Mouse (Mus musculus) kidney, embryonic 15.5 days (tissue): ENCODE data around the gene Dab2ip. TPM values are rescaled to one million over a fixed set of nuclear protein-coding genes. Genes with fewer than 3 reads are reported as not detected.

Experiments
- ATAC-seq: fragments of 200-750 bp; cut with Nextera tagmentation; replicated peaks from 2 replicates; pipeline ENCODE4 v1.8.0; 2017; ENCODE audit warnings: moderate TSS enrichment; ENCODE audit not compliant: low FRiP score
- H3K27ac ChIP-seq: fragments of 300-500 bp; sonication (generic); 2 replicates; pipeline ENCODE4 v1.5.1; 2015; ENCODE audit warnings: mild to moderate bottlenecking, inconsistent platforms
- H3K27me3 ChIP-seq: fragments of 300-500 bp; sonication (generic); 2 replicates; pipeline ENCODE4 v1.6.1; 2015; ENCODE audit warnings: inconsistent platforms
- H3K36me3 ChIP-seq: fragments of 300-500 bp; sonication (generic); 2 replicates; pipeline ENCODE4 v1.6.1; 2015; ENCODE audit warnings: inconsistent platforms
- H3K4me1 ChIP-seq: fragments of 300-500 bp; sonication (generic); 2 replicates; pipeline ENCODE4 v1.6.1; 2015; ENCODE audit warnings: inconsistent platforms
- H3K4me2 ChIP-seq: fragments of 300-500 bp; sonication (generic); 2 replicates; pipeline ENCODE4 v1.6.1; 2015; ENCODE audit warnings: moderate library complexity, mild to moderate bottlenecking, inconsistent platforms
- H3K4me3 ChIP-seq: fragments of 300-500 bp; sonication (generic); replicated peaks from 2 replicates; pipeline ENCODE4 v1.5.1; 2015; ENCODE audit warnings: mild to moderate bottlenecking, inconsistent platforms
- H3K9ac ChIP-seq: fragments of 300-500 bp; sonication (generic); 2 replicates; pipeline ENCODE4 v1.6.1; 2015; ENCODE audit warnings: mild to moderate bottlenecking, inconsistent platforms
- H3K9me3 ChIP-seq: fragments of 300-500 bp; sonication (generic); replicated peaks from 2 replicates; pipeline ENCODE4 v1.6.1; 2016; ENCODE audit warnings: inconsistent platforms
- WGBS: fragments of 180-500 bp; shearing (Covaris S2); methylation state at CpG from one replicate; pipeline ENCODE4 v1.1.7; 2015; ENCODE audit warnings: mixed read lengths; 5-methylcytosine and 5-hydroxymethylcytosine counted together
- polyA plus RNA-seq: library from polyadenylated mRNA; unstranded; fragments of >200 nt; fragmentation: Nextera tagmentation; extraction: Ambion mirVana; gene quantifications from 2 replicates; pipeline ENCODE4 v1.2.1, GENCODE M21; 2015

Dab2ip gene
- polyA plus RNA-seq, 1 experiment from 2014 or later = 37.5 TPM

DNA sequence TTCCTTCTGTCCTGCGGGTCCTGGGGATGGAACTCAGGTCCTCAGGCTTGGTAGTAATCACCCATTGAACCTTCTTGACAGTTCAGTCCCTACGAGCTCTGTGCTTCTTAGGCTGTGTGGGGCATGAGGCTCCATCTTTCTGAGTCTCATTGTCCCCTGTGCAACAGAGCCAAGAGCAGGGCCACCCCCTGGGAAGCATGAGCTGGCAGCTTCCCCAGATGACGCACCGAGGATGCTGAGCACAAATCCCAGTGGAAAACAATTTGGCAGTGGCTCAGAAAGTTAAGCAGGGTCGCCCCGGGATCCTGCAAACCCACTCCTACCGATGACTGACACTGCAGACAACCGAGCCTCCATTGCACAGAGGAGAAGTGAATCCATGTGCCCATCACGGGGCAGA lies 24.4 kb upstream of the Dab2ip start:
- H3K36me3 ChIP-seq = no peaks in the 10 kb centered on the region
- no peak overlapping the region for H3K27ac ChIP-seq
- no peaks in the 10 kb centered on the region for H3K27me3 ChIP-seq
- H3K4me2 ChIP-seq = no peak overlapping the region
- H3K9ac ChIP-seq = no peak overlapping the region
- 0 out of 2 replicates have a peak, but pooled peaks cover 7% of the 10 kb centered on the region for H3K4me1 ChIP-seq
- H3K4me3 ChIP-seq = no peak overlapping the region
- 78% methylated on average over 9 of the region's 9 CpGs for WGBS
- no peak for ATAC-seq
- no peaks in the 10 kb centered on the region for H3K9me3 ChIP-seq

DNA sequence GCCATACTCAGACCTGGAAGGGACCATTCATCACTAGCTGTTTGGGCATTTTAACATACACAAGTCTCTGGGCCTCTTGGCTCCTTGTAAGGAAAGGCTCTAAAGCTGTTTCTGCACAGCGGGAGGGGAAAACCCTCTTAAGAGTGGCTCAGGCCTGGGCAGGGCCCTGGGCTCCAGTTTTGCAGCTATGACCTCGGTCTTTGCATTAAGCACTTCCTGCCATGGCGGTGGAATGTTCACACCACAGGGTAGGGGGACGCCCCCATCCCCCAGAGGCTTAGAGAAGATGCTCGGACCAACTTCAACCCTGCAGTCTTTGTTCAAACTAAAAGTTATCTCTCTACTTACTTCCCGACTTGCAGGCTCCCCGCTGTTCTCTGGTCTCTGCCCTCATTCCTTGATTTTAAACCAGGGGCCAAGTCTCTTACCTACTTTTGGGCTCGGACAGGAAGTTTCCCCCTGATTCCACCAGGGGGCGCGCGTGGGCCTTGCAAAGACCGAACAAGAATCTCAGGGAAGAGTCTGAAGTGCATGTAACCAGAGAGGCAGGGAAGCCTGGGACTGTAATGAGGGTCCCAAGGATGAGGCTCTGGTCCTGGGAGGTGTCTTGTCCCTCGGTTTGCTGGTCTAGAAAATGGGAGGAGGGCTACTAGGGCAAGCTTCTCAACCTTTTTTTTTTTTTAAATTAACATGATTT lies 18.6 kb upstream of the Dab2ip start:
- no peaks in the 10 kb centered on the region for H3K27me3 ChIP-seq
- no peaks in the 10 kb centered on the region for H3K36me3 ChIP-seq
- no peaks in the 10 kb centered on the region for H3K9me3 ChIP-seq
- 7% methylated on average over 13 of the region's 13 CpGs for WGBS
- H3K27ac ChIP-seq = 0 out of 2 replicates have a peak overlapping the region, but pooled peaks have one; percentile 24
- peaks cover 9% of the 10 kb centered on the region for H3K4me1 ChIP-seq
- H3K9ac ChIP-seq = no peak overlapping the region
- H3K4me2 ChIP-seq = no peak overlapping the region
- ATAC-seq = no peak; the same call in 1 of the 2 replicates
- no peak overlapping the region for H3K4me3 ChIP-seq

DNA sequence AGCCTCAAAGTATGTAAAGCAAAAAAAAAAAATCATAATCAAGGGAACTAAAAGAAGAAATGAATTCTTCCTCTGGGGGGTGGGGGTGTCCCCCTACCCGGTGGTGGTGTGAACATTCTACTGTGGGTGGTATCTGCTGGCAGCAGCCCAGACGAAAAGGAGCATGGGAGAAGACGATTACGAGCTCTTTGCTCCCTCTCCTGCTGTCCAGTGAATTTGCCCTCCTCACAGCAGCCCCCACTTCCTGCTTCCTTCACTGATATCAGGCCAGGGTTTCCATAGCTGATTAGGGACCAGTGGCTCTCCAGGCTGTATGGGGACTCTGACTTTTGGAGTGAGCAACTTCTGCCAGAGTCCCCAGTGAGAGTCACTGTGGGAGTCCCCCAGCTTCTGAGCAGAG lies 17.3 kb upstream of the Dab2ip start:
- 42% methylated on average over 4 of the region's 4 CpGs for WGBS
- no peak for ATAC-seq

DNA sequence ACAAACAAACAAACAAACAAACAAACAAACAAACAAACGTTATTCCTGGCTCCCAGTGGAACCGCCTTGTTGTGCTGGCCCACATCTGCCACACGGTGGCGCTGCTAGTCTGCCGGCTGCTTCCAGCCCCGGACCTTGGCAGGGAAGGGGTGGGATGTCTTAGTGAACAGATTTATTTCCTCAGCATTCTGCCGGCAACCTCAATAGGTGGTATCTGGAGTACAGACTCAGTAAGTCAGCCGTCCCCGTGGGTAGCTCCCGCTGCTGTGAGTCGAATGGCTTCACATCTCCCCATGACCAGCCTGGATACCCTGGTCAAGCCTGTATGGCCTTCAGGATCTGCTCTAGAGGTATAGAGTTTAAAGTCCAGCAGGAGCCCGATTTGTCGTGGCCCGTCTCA lies 13.3 kb upstream of the Dab2ip start:
- no peaks in the 10 kb centered on the region for H3K9me3 ChIP-seq
- H3K4me1 ChIP-seq = peaks cover 11% of the 10 kb centered on the region
- WGBS = 7% methylated on average over 14 of the region's 14 CpGs
- H3K4me3 ChIP-seq = peak overlapping the region; percentile 13
- no peaks in the 10 kb centered on the region for H3K36me3 ChIP-seq
- H3K27me3 ChIP-seq = peaks cover 3% of the 10 kb centered on the region; the same call in 1 of the 2 replicates
- peak overlapping the region; percentile 55 for H3K4me2 ChIP-seq
- ATAC-seq = peak; percentile 69
- H3K9ac ChIP-seq = no peak overlapping the region
- H3K27ac ChIP-seq = no peak overlapping the region

More for the DNA sequence above, 17.3 kb upstream of the Dab2ip start:
- H3K36me3 ChIP-seq = no peaks in the 10 kb centered on the region
- H3K27me3 ChIP-seq = no peaks in the 10 kb centered on the region
- no peak overlapping the region for H3K27ac ChIP-seq
- H3K4me1 ChIP-seq = peaks cover 16% of the 10 kb centered on the region
- no peak overlapping the region for H3K4me3 ChIP-seq
- H3K4me2 ChIP-seq = no peak overlapping the region
- no peaks in the 10 kb centered on the region for H3K9me3 ChIP-seq
- no peak overlapping the region for H3K9ac ChIP-seq

DNA sequence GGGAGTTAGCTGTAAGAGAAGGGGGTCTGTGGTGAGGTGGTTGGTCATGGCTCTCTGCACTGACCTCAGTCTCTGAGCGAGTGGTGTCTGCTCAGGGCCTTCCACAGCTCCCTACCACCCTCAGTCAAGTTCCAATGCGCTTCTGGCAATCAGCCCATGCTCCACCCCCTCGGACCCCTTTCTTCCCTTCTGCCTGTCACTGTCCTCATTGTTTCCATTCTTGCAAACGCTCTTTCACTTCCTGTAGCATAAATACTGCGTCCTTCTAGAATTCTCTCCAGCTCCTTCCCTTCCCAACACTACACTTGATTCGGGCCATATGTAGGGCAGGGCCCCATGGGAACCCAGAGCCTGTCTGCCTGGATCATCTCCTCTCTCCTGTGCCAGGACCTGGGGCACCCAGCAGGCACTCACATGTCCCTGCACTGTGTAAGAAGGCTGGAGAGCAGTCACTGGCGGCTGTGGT lies 12.9 kb upstream of the Dab2ip start:
- Histone ChIP-seq H3K36me3 (no peaks in the 10 kb centered on the region), H3K9me3 (no peaks in the 10 kb centered on the region), H3K4me1 (peaks cover 11% of the 10 kb centered on the region), H3K4me2 (peak overlapping the region; percentile 55), H3K27me3 (peaks cover 3% of the 10 kb centered on the region; the same call in 1 of the 2 replicates), H3K27ac (0 out of 2 replicates have a peak overlapping the region, but pooled peaks have one; percentile 28), H3K9ac (no peak overlapping the region), H3K4me3 (peak overlapping the region; percentile 13)
- WGBS = 32% methylated on average over 7 of the region's 7 CpGs
- peak; percentile 57 for ATAC-seq

DNA sequence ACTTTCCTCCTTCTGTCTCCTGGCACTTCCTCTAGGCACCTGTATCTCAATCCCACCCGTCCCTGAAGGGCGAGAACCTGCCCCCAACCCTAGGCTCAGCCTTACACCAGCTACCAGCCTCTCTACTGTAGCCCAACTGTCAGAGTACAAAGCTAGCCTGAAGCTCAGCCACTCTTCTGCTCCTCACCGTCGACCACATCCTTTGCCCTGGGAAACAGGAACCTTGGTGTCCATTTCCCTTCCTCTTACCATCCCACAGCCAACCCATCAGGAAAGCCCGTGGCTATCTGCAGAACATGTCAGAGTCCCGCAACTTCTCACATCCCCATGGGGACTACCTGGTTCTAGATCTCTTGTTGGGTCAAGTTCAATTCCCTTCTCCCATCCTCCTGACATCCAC lies 11.6 kb upstream of the Dab2ip start:
- no peaks in the 10 kb centered on the region for H3K9me3 ChIP-seq
- no peak for ATAC-seq
- no peak overlapping the region for H3K4me2 ChIP-seq
- H3K4me3 ChIP-seq = no peak overlapping the region
- no peak overlapping the region for H3K27ac ChIP-seq
- H3K4me1 ChIP-seq = peaks cover 7% of the 10 kb centered on the region
- no peaks in the 10 kb centered on the region for H3K36me3 ChIP-seq
- 88% methylated on average over 6 of the region's 6 CpGs for WGBS
- H3K27me3 ChIP-seq = peaks cover 7% of the 10 kb centered on the region; the same call in 1 of the 2 replicates
- H3K9ac ChIP-seq = no peak overlapping the region

DNA sequence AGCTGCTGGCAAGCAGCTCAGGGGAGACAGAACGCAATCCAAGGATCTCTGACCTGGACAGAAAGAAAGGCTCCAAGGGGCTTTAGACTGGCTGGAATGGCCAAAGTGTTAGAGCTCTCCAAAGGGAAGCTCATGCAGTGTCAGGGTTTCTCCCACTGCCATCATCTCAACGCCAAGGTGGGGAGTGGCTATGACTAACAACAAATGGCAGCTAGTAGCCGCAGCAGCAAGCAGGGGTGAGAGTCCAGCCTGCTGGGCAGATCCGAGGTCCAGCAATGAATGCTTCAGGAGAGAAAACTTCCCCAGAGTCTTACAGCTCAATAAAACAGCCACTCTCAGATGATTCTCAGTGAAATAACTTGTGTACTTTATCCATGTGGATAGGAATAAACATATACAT lies 8.9 kb upstream of the Dab2ip start:
- H3K4me1 ChIP-seq = peaks cover 7% of the 10 kb centered on the region
- H3K36me3 ChIP-seq = no peaks in the 10 kb centered on the region
- WGBS = 44% methylated on average over 4 of the region's 4 CpGs
- H3K27ac ChIP-seq = no peak overlapping the region
- H3K4me3 ChIP-seq = no peak overlapping the region
- no peaks in the 10 kb centered on the region for H3K9me3 ChIP-seq
- no peak for ATAC-seq
- H3K4me2 ChIP-seq = no peak overlapping the region
- no peak overlapping the region for H3K9ac ChIP-seq
- peaks cover 7% of the 10 kb centered on the region; the same call in 1 of the 2 replicates for H3K27me3 ChIP-seq

DNA sequence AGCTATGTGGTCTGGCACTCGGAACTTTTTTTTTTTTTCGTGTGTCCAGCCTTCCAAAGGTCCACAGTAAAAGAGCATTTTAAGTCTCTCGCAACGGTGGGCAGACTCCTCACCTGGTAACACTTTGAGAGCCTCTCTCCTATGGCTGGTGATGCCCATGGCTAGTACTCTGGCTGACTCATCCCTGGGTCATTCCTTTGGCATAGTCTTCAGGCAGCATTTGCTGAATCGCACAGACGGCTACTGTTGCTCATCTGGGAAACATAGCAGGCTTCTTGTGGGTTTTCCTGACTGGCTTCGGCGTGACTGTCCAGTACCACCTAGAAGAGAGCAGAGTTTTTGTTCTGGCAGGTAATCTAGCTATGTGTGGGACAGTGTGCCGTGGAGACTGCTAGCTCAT lies 8.0 kb upstream of the Dab2ip start:
- Histone ChIP-seq H3K36me3 (no peaks in the 10 kb centered on the region), H3K27me3 (peaks cover 7% of the 10 kb centered on the region; the same call in 1 of the 2 replicates), H3K27ac (no peak overlapping the region), H3K4me1 (peaks cover 3% of the 10 kb centered on the region), H3K9ac (no peak overlapping the region), H3K4me3 (no peak overlapping the region), H3K4me2 (no peak overlapping the region), H3K9me3 (no peaks in the 10 kb centered on the region)
- 76% methylated on average over 9 of the region's 9 CpGs for WGBS
- ATAC-seq = no peak

DNA sequence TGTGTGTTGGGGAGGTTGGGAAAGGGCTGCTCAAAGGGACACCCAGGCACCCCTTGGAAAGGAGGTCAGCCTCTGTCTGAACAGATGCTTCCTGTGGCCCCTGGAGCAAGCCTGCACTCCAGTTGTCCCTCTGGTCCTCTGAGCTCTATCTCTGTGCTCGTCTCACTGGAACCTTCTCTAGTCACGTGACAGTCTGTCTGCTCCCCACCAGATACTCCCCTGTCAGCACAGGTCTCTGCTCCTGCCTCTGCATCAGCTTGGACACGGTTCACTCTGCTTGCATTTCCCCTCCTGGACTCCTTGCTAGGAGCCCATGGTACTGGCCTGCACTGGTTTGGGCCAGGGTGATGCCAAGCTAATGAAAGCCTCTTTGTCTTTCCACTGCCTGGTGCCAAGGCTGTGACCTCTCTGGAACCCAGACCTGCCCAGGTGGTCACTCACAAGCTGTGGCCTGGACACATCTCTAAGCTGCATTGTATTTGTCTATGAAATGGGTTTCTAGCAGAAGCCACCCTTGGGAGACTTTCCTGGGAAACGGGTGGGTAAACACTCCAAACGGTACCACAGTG lies 1.1 kb upstream of the Dab2ip start:
- no peaks in the 10 kb centered on the region for H3K9me3 ChIP-seq
- H3K4me2 ChIP-seq = no peak overlapping the region
- H3K27ac ChIP-seq = no peak overlapping the region
- H3K4me3 ChIP-seq = no peak overlapping the region
- H3K9ac ChIP-seq = no peak overlapping the region
- no peaks in the 10 kb centered on the region for H3K36me3 ChIP-seq
- 63% methylated on average over 5 of the region's 5 CpGs for WGBS
- no peaks in the 10 kb centered on the region for H3K27me3 ChIP-seq
- ATAC-seq = no peak
- H3K4me1 ChIP-seq = peaks cover 43% of the 10 kb centered on the region

DNA sequence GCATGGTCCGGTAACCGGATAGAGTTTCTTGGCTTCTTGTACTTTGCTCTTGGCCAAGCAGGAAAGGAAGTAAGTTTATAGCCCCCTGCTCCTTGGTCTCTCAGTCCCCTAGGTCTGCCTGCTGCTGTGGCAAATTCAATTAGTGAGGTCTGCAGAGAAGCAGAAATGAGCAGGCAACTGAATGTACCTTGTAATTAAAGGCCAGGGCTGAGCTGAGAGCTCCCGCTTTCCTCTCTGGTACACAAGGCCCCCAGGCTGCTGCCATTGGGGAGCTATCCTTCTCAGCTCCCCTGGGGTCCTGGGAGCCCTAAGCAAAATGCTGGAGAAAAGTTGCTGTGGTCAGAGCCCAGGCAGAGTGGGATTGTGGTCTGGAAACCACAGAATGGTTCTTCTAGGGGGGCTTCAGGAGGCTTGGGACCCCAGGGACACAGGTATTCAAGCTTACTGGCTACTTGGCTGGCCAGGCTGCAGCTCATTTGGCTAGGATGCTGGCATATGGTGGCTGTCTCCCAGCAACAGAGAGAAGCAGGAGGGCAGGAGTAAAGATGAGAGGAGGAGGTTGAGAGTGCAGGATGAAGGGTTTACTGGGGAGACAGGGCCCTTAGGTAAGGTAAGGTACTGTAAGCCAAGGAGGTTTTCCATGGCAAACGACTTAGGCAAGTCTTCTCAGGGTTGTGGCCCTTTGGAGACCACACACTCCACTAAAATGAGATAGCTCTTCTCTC lies 922 bp downstream of the Dab2ip start:
- no peaks in the 10 kb centered on the region for H3K36me3 ChIP-seq
- peak overlapping the region; percentile 55 for H3K4me2 ChIP-seq
- no peaks in the 10 kb centered on the region for H3K27me3 ChIP-seq
- 0 out of 2 replicates have a peak overlapping the region, but pooled peaks have one; percentile 35 for H3K9ac ChIP-seq
- peak overlapping the region; percentile 30 for H3K4me3 ChIP-seq
- WGBS = 32% methylated on average over 4 of the region's 4 CpGs
- H3K4me1 ChIP-seq = peaks cover 43% of the 10 kb centered on the region
- ATAC-seq = no peak; the same call in none of the 2 replicates
- peak overlapping the region; percentile 84 for H3K27ac ChIP-seq
- H3K9me3 ChIP-seq = no peaks in the 10 kb centered on the region

DNA sequence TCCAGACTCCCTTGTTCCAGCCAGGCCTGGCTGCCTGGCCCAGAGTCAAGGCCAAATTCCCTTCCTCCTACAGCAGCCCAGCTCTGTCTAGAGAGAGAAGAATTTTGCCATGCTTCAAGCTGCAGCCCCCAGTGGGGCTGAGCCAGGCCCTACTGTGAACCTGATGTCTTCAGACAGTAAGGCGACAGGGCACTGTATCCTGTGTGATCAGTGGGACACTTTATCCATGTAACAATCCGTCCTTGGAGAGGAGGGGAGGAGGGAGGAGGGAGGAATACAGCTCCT lies 1.4 kb downstream of the Dab2ip start:
- no peak for ATAC-seq
- WGBS = 43% methylated on average over 2 of the region's 2 CpGs
- Histone ChIP-seq H3K4me3 (no peak overlapping the region), H3K4me2 (peak overlapping the region; percentile 55; the same call in 1 of the 2 replicates), H3K36me3 (no peaks in the 10 kb centered on the region), H3K9ac (no peak overlapping the region), H3K9me3 (no peaks in the 10 kb centered on the region), H3K4me1 (peaks cover 43% of the 10 kb centered on the region), H3K27me3 (no peaks in the 10 kb centered on the region), H3K27ac (peak overlapping the region; percentile 84; the same call in 1 of the 2 replicates)

DNA sequence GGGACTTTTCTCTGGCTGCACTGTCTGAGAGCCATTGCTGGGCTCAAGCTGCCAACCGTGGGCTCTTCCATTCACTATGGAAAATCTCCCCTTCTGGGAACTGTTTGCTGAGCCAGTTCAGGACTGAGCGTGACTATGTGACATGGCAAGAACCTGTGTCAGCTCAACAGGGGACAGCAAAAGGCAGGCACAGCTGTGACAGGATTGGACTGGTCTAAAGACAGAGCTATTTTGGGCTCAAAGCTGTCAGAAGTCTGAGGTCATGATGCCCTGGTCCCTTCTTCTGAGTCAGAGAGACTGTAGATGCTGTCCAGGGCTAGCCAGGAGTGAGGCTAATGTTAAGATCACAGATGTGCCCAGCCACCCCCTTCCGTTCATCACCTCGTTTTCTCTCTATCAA lies 5.7 kb downstream of the Dab2ip start:
- Histone ChIP-seq H3K27me3 (no peaks in the 10 kb centered on the region), H3K27ac (no peak overlapping the region), H3K9ac (no peak overlapping the region), H3K4me1 (peaks cover 16% of the 10 kb centered on the region), H3K4me3 (no peak overlapping the region), H3K9me3 (no peaks in the 10 kb centered on the region), H3K36me3 (no peaks in the 10 kb centered on the region), H3K4me2 (no peak overlapping the region)
- no peak for ATAC-seq
- 77% methylated on average over 4 of the region's 4 CpGs for WGBS
